Mouse (Mus musculus): ENCODE data around the gene Gm11562. TPM values are rescaled to one million over a fixed set of nuclear protein-coding genes. Genes with fewer than 3 reads are reported as not detected.
"Not testable (repeated sequence)": the region's sequence is repeated elsewhere in the genome, so short reads cannot be mapped to it uniquely, and the experiment has no call there.

The Gm11562 gene
- total RNA-seq (2022): not detected

DNA sequence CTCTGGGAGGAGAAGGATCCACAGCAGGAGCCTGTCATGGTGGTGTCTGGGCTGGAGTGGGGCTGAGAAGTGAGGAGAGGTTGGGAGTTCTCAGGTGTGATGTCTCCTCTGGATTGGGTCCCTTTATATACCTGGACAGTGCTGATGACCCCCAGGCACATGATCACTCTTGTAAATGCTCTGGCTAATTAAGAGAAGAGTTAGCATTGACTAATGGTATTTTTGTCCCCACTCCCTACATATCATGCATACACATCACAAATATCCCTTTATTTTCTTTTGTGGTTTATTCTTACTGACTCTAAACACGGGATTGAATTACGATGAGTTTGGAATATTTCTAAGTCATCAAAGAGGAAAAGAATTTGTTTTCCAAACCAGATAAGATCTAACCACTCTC, at the start of gene Gm11562:
Gene Gm11562, minus strand, starts transcription at position 101 of the 400 bp plus-strand sequence.
- DNase-seq (ENCODE audit: low spot score in 2 of 2): no peak

DNA sequence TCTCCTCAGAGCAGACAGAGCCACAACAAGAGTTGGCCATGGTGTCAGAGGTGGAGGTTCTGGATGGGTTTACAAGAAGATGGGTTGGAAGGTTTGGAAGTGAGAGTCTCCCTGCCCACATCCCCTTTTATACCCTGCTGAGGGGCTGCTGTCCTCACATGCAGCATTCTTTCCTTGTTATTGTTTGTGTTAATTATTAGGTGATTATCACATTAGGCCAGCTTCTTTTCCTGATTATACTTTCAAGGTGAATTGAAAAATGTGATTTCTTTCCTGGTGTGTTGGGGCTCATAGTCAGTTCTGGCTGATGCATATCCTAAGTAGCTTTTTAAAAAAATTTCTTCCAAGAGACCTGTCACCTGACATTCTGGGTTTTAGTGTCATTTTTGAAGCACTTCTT, 45.6 kb upstream of the Gm11562 start, which contains the start of gene Krtap4-6:
Gene Krtap4-6, minus strand, starts transcription at position 101 of the 400 bp plus-strand sequence.
- DNase-seq (ENCODE audit: low spot score in 2 of 2): no peak

DNA sequence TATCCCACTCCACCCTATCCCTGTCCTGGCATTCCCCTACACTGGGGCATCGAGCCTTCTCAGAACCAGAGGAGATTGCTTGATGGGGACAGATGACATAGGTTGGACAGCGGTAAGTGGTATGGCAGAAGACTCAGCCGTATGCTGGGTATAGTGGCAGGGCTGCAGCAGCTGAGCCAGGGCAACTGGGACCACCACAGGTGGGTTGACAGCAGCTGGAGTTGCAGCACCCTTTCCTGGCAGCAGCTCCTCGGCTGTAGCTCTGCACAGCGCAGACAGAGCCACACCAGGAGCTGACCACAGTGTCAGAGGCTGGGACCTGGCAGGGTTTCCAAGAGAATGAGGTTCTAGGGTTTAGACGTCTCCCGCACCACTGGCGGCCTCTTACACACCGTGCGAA, 42.6 kb upstream of the Gm11562 start:
- no peak for DNase-seq (ENCODE audit: low spot score in 2 of 2)

DNA sequence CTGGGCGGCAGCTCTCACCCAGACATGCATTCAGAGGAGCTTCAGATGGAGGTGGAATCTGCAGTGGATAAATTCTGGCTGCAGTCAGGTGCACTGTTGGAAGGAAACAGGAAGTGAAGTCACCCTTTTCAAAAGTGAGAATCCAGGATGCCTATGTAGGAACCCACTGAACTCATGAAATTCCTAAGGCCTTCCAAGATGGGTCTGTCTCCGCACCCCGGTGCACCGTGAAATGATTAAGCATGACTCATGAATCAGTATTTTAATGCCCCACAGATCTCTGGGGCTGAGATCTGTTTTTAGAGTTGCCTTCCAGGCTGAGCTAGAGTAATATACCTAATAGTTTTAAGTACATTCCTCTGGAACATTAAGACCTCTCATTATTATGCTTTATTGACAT, 39.0 kb upstream of the Gm11562 start:
- DNase-seq (ENCODE audit: low spot score in 2 of 2): no peak

DNA sequence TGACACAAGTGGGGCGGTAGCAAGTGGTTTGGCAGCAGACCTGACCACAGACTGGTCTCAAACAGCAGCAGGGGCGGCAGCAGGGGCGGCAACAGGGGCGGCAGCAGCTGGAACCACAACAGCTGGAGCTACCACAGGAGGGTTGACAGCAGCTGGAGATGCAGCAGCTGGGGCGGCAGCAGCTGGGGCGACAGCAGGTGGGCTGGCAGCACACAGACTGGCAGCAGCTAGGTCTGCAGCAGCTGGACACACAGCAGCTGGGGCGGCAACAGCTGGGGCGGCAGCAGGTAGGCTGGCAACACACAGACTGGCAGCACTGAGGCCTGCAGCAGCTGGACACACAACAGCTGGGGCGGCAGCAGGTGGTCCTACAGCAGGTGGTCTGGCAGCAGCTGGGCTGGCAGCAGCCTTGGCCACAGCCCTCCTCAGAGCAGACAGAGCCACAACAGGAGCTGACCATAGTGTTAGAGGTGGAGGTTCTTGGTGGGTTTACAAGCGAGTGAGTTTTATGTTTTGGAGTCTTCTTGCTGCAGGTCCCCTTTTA, 38.3 kb upstream of the Gm11562 start, which contains the start of gene Gm11563:
Gene Gm11563, minus strand, starts transcription at position 494 of the 544 bp plus-strand sequence.
- not testable (repeated sequence) for DNase-seq (ENCODE audit: low spot score in 2 of 2)

DNA sequence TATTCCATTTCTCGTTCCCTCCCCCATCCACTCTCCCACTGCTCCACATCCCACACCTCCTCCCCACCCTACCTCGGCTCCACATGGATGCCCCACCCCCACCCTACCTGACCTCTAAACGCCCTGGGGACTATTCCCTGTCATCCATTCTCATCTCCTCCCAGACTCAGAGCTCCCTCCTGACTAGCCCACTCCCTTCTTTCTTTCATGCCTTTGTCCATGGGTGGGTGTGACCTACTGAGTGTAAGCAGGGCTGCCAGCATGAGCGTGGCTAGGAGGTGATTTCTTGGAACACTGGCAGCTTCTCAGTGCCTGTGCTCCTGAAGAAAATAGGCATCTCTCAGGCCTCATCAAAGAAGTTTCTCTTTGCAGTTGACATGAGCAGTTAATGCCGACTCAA, 36.8 kb upstream of the Gm11562 start:
- DNase-seq (ENCODE audit: low spot score in 2 of 2): no peak

DNA sequence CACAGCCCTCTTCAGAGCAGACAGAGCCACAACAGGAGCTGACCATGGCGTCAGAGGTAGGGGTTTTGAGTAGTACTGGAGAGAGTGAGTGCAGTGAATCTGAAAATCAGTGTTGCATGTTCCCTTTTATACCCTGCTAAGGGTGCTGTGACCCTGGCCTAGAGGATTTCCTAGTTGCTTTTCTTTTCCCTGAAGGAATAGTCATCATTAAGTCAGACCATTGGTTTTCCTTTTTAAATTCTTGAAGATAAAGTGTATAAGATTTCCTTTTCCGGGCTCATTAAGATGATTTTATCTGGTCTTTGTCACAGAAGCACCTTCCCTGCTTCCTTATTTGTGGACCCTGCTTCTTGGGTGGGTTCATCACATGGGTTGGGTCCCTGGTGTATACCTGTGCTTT, 29.9 kb upstream of the Gm11562 start, which contains the start of gene Gm11555:
Gene Gm11555, minus strand, starts transcription at position 101 of the 400 bp plus-strand sequence.
- no peak for DNase-seq (ENCODE audit: low spot score in 2 of 2)

DNA sequence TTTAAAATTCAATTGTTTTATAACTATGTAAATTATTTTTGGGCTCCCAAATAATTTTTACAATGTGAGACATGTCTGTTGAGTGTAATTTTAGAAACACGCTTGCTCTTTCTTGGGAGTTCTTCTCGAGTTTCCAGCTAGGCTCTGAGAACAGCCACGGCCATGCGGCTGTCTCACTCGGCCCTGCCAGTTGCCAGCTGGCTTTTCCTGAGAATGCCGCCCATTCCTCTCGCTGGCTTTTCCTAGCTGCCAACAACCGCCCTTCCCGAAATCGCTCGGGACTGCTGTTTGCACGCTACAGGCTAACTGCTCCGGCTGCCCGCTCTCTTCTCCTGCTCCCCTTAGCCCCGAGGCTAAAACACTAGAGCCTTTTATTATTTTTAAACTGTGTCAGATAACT, 26.2 kb upstream of the Gm11562 start:
- DNase-seq (ENCODE audit: low spot score in 2 of 2): no peak

DNA sequence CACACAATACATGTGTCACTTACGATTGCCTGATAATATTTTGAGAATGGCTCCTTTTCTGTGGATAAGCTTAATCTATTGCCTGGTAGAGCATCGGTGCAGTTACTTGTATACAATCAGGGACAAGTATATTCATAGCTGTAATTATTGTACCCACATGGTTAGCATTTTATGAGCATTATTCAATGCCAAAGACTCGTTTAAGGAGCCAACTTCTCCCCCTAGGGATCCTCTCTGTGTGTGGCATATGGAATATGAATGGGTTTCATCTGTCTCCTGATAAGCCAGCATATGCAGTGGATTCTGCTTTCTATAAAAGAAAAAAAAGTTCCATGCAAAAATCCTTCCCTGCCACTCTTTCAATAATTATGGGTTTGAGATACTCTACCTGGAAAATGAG, 24.1 kb upstream of the Gm11562 start:
- DNase-seq (ENCODE audit: low spot score in 2 of 2): no peak

DNA sequence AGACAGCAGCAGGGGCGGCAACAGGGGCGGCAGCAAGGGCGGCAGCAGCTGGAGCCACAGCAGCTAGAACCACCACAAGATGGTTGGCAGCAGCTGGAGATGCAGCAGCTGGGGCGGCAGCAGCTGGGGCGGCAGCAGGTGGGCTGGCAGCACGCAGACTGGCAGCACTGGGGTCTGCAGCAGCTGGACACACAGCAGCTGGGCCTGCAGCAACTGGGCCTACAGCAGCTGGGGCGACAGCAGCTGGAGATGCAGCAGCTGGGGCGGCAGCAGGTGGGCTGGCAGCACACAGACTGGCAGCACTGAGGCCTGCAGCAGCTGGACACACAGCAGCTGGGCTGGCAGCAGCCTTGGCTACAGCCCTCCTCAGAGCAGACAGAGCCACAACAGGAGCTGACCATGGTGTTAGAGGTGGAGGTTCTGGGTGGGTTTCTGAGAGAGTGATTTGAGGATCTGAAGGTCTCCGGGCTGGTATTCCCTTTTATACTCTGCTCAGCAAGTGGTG, 23.5 kb upstream of the Gm11562 start, which contains the start of gene Krtap4-7:
Gene Krtap4-7, minus strand, starts transcription at position 455 of the 505 bp plus-strand sequence.
- not testable (repeated sequence) for DNase-seq (ENCODE audit: low spot score in 2 of 2)

DNA sequence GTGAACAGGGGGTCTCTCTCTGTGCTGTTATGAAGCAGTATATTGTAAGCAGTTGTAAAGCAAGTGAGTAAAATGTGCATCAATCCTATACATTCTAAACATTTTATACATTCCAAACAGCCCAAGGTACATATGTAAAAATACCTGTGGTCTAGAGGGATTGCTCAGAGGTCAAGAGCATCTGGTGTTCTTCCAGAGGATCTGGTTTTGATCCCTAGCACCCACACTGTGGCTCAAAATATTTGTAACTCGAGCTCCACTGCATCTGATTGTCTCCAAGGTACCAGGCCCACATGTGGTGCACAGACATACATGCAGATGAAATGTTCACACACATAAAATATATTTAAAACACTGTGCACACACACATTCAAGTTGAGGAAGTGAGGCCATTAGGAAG, 20.7 kb upstream of the Gm11562 start:
- no peak for DNase-seq (ENCODE audit: low spot score in 2 of 2)

DNA sequence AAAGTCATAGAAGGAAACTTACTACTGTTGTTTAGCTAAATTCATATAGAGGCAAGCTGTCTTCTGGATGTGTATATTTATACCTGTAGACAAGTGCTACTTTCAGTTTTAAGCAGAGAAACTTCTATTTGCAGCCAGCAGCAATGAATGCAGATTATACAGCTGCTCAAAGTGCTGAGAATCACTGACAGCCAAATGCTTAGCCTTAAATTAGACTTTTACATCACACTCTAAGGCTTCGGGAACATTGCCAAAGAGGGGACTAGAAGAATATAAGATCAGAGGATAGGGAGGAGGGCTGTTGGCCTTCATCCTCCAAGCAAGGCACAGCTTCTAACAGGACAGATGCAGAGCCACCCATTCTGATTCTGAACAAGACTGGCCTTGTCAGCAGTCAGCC, 16.9 kb upstream of the Gm11562 start:
- DNase-seq (ENCODE audit: low spot score in 2 of 2): no peak

DNA sequence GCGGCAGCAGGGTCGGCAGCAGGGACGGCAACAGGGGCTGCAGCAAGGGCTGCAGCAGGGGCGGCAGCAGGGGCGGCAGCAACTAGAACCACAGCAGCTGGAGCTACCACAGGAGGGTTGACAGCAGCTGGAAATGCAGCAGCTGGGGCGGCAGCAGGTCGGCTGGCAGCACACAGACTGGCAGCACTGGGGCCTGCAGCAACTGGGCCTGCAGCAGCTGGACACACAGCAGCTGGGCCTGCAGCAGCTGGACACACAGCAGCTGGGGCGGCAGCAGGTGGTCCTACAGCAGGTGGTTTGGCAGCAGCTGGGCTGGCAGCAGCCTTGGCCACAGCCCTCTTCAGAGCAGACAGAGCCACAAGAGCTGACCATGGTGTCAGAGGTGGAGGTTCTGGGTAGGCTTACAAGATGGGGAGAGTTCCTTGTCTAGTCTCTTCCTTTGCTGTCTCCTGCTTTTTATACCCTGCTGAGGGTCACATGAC, 14.5 kb upstream of the Gm11562 start, which contains the start of gene Krtap4-2:
Gene Krtap4-2, minus strand, starts transcription at position 432 of the 482 bp plus-strand sequence.
- no peak for DNase-seq (ENCODE audit: low spot score in 2 of 2)

DNA sequence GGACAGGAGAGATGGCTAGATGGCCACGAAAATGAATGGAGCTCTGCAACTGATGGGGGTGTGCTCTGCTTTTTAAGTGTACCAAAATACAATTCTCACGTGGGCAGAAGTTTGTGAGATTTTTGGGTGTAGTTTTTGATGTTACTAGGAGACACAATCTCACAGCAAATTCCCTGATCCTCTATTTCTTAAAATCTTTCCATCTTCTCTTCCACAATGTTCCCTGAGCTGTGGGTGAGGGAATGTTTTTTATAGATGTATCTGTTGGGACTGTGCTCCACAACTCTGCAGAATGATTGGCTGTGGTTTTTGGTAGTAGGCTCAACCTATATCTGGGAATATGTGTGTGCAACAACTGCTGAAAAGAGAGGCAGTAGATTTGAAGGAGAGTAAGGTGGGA, 13.1 kb upstream of the Gm11562 start:
- DNase-seq (ENCODE audit: low spot score in 2 of 2): no peak

DNA sequence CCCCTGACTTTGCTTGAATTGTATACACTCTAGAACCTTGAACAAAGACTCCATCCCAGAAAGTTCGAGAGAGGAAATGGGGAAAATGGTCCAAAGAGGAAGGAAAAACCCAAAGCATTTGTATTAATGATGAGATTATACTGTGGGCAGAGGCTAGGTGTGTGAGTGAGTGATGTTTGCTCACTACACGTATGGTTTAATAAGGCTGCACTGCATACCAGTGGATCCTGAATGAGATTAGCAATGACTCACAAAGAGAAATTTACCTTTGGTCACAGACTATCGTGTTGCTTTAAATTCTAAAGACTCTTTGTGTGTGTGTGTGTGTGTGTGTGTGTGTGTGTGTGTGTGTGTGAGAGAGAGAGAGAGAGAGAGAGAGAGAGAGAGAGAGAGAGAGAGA, 10.7 kb upstream of the Gm11562 start:
- DNase-seq (ENCODE audit: low spot score in 2 of 2): no peak

DNA sequence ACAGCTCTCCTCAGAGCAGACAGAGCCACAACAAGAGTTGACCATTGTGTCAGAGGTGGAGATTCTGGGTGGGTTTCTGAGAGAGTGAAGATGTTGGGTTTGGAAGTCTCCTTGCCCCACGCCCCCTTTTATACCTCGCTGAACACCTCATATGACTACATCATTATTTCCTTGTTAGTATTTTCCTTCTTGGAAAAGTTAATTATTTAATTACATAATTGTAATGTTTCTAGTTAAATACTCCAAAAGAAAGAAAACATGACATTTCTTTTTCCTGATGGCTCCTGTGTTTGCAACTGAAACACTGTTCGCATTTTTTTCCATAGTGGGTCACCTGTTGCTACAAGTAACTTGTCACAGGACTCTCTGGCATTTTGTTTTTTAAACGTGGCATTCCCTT, 7.9 kb upstream of the Gm11562 start, which contains the start of gene Krtap4-1:
Gene Krtap4-1, minus strand, starts transcription at position 101 of the 400 bp plus-strand sequence.
- DNase-seq (ENCODE audit: low spot score in 2 of 2): no peak

DNA sequence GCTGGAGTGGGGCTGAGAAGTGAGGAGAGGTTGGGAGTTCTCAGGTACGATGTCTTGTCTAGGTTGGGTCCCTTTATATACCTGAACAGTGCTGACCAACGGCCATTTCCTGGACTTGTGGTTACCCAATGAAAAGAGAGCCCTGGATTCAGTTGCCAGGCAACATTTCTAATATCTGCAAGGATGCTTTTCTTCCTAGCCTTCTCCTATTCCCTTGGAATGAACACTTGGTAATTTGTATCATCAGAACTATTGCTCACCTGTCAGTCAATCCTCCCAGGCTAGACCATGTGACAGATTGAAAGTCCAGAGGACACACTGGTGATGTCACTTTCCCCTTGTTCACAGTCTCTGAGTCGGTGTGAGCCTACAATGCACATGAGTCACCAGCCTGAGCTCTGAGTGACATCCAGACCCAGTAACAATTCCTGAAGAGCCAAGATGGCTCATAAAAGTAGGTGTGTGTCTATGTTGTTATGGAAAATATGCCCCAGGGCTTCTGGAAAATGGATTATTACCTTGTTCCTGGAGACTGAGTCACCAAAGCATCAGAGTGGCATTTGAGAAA, 5.4 kb downstream of the Gm11562 start, which contains the start of gene Krtap2-4:
Gene Krtap2-4, minus strand, starts transcription at position 51 of the 568 bp plus-strand sequence.
- no peak for DNase-seq (ENCODE audit: low spot score in 2 of 2)

DNA sequence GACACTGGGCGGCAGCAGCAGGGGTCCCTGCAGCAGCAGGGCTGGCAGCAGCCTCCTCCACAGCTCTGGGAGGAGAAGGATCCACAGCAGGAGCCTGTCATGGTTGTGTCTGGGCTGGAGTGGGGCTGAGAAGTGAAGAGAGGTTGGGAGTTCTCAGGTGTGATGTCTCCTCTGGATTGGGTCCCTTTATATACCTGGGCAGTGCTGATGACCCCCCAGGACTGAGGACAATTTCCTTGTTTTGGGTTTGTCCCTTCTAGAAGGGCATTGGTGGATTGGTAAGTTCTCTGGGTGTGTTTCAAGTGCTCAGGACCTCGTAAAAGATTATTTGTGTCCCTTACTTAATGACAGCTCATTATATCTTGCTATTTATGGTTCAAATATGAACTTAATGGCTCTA, 10.1 kb downstream of the Gm11562 start, which contains the start of gene Gm11937:
Gene Gm11937, minus strand, starts transcription at position 101 of the 400 bp plus-strand sequence.
- DNase-seq (ENCODE audit: low spot score in 2 of 2): not testable (repeated sequence)

DNA sequence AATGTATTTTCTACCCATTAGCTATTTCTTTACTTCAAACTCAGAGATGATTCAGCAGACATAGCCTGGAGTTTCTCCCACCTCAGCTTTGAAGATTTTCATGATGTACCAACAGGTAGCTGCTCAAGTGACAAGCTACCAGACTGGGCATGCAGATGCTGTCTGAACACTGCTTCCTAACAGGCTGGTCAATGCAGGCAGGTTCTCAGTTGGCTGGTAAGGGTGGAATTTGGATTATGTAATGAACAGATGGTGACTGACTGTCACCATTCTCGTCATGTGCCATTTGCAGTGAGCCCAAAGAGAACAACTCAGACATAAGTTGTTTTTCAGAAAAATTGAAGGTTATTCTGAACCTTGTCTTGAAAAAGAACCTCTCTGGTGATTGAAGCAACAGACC, 11.1 kb downstream of the Gm11562 start:
- no peak for DNase-seq (ENCODE audit: low spot score in 2 of 2)

DNA sequence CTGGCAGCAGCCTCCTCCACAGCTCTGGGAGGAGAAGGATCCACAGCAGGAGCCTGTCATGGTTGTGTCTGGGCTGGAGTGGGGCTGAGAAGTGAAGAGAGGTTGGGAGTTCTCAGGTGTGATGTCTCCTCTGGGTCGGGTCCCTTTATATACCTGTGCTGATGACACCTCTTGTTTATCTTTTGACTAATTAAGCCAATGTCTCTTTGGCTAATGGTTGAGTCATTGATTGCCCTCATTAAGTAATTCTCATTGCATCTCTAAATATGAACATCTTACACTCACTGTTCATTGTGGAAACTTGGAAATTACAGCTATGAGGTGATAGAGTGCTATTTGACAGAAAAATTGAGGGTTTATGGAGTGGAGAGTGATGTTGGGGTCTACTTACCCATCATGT, 17.0 kb downstream of the Gm11562 start, which contains the start of gene Gm11938:
Gene Gm11938, minus strand, starts transcription at position 101 of the 400 bp plus-strand sequence.
- not testable (repeated sequence) for DNase-seq (ENCODE audit: low spot score in 2 of 2)

DNA sequence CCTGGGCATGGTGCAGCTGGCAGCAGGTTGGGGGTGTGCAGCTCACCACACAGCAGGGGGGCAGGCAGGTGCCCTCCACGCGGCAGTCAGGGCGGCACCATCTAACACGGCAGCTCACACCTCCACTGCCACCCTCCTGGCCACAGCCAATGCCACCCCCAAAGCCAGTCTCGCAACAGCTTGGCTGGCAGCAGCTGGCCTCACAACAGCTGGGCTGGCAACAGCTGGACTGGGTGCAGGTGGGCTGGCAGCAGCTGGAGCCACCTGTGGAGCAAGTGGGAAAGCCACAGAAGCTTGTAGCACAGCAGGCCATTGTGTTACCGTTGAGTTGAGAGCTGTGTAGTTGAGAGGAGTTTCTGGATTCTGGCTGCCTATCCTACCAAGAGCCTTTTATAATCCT, 22.5 kb downstream of the Gm11562 start, which contains the start of gene Krtap9-3:
Gene Krtap9-3, minus strand, starts transcription at position 364 of the 400 bp plus-strand sequence.
- DNase-seq (ENCODE audit: low spot score in 2 of 2): not testable (repeated sequence)

DNA sequence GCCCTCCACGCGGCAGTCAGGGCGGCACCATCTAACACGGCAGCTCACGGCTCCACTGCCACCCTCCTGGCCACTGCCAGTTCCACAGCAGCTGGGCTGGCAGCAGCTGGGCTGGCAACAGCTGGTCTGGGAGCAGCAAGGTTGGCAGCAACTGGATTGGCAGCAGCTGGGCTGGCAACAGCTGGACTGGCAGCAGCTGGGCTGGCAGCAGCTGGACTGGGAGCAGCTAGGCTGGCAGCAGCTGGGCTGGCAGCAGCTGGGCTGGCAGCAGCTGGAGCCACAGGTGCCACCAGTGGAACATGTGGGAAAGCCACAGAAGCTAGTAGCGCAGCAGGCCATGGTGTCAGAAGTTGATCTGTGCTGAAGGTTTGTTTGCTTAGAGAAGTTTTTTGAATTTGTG, 29.3 kb downstream of the Gm11562 start, which contains the start of gene Krtap1-3:
Gene Krtap1-3, minus strand, starts transcription at position 359 of the 400 bp plus-strand sequence.
- no peak for DNase-seq (ENCODE audit: low spot score in 2 of 2)

Data from gastrocnemius, adult 8-10 months (tissue).